Mouse (Mus musculus): ENCODE measurements at regions not wholly inside any gene's neighbourhood (a gene's known extent, or its start where the extent isn't known, plus 50 kb on each side); places are given as distances from the start of the nearest gene placed in this dataset.

DNA sequence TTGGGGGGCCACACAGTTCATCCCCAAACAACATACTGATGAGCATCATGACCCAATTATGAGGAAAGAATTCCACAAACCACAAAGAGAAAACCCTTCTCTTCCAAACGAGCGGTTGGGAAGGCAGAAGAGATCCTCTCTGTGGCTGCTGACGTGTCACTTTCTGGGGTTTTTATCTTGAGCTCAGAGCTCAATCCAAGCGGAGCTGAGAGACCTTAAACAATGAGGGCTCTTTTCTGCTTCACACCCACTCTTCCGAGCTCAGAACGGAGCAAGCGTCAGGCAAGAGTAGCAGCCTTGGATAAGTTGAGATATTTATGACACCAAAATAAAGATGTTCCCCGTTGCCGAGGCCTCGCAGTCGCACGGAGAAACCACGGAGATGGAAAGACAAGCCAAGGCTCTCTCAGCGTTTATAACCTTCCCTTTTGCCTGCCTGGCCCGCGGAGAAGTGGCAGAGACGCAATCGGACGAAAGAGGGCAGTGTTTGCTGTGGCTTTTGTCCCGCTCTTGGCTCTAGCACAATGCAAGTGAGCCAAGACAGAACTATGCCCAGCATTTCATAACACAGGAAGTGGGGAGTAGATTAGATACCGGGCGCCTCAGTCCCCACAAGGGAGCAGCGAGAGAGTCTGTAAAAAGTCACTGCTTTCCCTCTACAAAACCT lies 100.7 kb downstream of the Chic2 start:
- peak; percentile 38 for DNase-seq (ENCODE audit: low read depth)

DNA sequence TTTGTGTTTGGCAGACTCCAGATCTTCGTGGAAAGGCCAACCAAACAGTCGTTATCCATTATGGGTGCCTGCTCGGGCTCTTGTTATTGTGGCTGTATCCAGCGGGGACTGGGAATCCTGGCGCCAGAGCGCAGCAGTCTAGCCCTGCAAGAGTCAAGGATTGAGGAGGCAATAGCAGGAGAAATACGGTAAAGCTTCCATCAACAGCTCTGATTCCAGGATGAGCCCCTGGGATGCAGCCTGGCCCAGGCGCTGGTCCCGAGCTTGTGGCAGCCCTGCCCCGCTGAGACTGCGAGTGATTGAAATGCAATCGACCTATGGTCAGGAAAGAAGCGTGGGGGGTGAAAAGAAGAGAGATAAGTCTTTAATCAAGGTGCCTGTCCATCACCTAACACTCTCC lies 103.1 kb downstream of the Chic2 start:
- no peak for DNase-seq (ENCODE audit: low read depth)

DNA sequence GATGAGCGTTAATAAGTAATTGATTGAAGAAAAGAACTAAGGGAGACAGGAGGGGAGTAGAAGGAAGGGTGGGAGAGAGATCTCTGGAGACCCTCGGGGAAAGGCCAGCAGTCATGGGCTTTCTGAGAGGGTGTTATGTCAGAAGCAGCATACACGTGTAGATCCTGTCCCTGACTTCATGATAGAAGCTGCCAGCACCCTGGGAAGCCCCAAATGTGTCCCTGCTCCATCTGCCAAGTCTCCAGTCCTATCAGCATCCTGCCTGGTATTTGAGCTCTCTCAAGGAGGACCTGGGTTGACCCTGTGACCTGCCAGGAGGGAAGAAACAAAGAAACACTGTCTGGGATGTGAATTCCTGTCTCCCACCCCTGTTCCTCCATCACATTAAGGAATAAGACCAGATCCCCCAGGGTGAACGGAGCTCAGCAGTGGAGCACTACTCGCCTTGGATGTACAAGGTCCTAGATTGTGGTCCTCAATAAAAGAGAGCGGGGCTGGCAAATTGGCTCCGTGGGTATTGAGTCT lies 107.1 kb downstream of the Chic2 start:
- DNase-seq (ENCODE audit: low read depth): no peak

DNA sequence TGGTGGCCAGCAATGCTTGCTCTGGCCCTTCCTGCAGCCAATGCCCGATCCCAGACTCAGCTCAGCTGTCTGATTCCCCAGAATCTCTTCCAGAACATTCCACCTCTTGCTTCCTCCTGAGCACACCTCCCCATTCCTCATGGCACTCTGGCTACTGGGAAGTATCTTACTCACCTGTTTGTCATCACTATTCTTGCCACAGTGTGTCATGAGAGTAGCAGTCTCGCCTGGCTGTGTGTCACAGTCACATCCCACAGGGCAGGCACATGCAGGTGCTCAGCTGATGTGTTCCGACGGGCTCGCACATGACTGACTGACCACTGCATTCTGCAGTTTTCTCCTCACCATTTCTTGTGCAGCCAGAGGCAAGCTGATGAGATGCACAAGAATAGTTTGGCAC lies 108.5 kb downstream of the Chic2 start:
- DNase-seq (ENCODE audit: low read depth): no peak

DNA sequence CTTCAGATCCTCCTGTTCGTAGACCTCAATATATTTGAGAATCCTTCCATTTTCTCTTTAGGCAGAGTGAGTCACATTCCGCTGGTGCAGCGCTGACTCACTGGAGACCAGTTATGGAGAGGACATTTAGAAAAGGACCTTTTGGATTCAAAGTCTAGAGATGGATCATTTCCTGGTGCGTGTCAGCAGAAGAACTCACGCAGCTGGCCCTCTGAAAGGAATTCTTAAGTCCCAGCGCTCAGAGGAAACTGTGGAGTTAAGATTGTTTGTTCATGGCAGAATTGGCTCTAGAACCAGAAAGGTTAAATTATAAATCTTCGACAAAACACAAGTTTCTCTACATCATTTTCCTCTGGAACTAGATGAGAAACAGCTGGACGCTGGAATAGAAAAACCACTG lies 108.9 kb downstream of the Chic2 start:
- DNase-seq (ENCODE audit: low read depth): no peak

DNA sequence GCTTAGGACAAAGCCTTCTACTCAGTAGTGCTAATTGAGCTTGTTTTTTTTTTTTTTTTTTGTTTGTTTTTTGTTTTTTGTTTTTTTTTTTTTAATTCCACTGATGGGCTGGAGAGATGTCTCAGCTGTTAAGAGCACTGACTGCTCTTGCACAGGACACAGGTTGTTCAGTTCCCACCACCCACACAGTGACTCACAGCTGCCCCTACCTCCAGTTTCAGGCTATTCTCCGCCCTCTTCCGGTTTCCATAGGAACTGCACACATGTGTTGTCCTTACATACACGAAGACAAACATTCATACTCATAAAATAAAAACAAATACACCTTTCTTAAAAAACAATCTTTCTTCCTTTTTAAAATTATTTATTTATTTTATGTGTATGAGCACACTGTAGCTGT lies 111.3 kb downstream of the Chic2 start:
- DNase-seq (ENCODE audit: low read depth): no peak

DNA sequence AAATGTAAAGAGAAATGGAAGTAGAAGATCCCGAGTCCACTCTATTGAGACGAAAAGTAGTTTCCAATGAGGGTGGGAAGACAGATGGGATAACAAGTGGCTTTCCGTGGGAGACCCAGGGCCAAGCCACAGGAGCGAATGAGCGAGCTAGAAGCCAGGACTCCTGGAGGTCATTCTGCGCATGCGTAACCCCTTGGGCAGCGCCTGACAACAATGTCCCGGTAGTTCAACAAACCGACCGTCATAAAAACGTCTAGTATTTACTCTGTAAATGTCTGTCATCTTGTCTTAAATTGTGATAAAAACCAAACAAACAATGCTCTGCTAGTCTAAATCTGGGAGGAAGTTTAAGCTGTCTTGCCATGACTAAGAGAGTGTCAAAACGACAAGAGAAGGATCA lies 112.4 kb downstream of the Chic2 start:
- DNase-seq (ENCODE audit: low read depth): no peak

DNA sequence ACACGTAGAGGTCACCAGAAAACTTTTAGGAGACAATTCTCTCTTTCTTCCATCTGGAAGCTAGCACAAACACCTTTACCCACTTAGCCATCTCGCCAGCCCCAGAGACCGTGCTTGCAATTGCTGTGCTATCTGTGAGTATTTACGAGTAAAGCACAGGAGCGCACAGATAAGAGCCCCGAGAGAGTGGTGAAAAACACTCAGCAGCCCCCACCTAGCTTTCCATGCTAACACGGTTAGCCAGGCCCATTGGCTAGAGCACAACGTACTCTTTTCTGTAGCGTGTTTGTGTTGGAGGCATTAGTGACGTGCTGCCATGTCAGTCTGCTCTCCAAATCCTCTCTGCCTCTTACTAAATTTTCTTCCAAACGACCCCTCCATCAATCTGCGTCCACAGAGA lies 112.8 kb downstream of the Chic2 start:
- no peak for DNase-seq (ENCODE audit: low read depth)

DNA sequence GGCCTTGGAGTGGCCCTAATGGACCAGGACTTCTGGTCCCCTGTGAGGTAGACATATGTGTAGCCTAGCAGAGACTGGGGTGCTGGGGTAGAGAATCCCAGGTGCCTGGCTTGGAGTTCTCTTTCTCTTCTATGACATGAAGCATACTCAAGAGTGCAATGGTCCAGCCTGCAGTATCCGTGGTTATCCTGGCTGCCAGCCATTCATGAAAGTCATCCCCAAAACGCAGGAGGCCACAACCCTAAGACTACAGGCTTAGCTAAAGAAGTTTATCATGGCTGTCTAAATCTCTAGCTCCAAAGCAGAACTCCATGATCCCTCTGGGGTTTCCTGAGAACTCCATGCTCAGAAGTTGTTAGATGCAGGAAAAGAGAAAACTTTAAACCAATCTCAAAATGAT lies 117.0 kb downstream of the Chic2 start:
- no peak for DNase-seq (ENCODE audit: low read depth)

DNA sequence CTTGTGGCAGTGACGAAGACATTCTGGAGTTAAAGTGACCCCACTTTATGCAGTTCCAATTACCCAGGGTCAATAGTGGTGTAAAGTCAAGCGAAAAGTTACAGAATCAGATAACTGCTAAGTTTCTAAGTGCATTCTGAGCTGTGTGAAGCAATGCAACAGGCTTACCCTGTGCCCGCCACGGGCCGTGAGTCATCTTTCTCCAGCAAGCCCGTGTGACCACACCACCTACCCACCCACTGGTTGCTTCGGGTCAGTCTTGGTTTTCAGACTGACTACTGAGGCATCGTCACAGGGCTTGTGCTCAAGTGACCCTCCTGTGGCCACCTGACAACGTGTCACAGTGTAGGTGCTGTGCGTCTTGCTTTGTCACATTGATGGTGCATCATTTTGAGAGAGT lies 118.8 kb downstream of the Chic2 start:
- DNase-seq (ENCODE audit: low read depth): no peak

DNA sequence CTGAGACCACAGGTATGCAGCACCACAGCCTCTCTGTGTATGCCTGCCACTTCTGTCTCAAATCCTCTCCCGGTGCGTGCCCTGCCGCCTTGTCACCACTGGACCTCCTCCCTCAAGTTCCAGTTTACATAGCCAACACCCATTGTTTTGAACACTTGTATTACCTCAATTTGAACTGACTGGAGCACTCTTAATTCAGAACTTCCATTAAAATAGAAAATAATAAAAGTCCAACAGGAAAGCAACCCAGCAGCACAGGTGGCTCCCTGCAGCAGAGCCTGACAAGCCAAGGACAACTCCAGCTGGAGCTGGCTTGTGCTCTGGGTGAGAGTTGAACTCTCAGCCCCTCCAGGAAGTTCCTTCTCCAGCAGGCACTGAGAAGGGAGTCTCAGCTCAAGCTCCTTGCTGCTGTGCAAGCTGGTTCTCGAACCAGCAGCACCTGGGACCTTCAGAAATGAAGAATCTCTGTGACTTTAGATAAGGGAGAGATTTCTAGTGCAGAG lies 120.5 kb downstream of the Chic2 start:
- DNase-seq (ENCODE audit: low read depth): no peak

DNA sequence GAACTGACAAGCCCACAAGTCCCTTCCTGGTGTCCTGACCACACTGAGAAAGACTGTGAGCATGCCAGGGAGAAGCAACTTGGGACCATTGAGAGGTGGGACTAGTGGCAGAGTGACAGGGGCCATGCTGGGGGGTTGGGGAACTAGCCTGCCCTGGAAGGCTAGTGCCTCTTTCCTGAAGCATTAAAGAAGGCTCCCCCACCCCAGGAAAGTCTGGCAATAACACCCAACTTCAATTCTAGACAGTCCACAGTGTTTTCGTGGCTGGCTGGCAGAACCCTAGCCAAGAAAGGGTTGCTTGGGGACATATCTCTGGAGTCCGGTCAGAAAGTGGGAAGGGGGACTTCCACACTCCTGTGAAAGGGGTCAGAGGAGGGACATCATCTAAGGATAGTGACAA lies 121.2 kb downstream of the Chic2 start:
- DNase-seq (ENCODE audit: low read depth): no peak

DNA sequence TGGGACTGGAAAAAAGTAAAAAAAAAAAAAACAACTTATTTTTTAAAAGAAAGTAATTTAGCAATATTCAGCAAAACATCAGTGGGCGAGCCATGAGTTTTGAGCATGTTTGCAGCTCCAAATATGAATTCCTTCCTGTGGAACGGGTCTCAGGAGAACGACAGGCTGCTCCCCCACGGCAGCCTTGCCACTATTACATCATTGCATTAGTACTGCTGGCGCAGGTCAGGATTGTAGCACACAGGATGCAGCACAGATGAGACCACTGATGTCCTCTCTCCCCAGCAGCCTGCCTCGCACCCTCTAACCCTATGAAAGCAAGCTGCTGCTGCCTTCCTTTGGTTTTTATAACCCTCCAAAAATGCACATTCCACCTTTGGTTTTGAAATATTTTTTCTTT lies 121.7 kb downstream of the Chic2 start:
- no peak for DNase-seq (ENCODE audit: low read depth)

DNA sequence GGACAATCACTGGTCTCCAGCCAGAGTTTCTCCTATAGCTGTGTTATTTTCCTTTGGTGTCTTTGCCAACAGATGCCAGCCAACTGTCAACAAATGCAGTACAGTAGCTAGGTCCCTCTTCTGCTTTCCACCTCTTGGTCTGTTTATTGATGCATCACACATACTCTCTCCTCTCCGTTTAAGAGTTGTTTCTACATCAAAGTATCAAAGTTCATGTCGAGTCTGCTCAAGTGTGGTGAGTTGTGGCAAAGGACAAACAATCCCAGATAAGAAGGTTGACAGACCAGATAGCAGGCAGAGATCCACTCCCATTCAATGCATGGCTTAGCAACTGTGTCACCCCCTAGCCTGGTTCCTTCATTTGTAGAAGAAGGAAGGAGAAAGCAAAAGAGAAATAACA lies 123.6 kb downstream of the Chic2 start:
- DNase-seq (ENCODE audit: low read depth): no peak

DNA sequence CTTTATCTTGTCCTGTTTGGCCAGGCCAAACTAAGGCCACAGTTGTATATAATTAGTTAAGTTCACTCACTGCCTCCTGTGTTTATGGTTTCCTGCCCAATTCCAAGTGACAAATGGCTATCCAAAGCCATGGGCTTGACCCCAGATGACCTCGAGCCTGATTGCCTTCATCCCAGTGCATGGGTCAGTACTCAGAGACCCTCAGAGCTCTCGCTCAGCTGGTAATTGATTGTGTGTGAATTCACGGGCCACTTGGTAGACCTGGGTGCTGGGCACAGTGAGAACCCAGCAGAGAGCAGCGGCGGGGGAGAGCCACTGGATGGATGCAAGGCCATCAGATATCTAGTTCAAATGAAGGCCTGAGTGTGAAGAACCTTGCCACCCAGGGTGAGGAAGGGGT lies 124.1 kb downstream of the Chic2 start:
- DNase-seq (ENCODE audit: low read depth): no peak

DNA sequence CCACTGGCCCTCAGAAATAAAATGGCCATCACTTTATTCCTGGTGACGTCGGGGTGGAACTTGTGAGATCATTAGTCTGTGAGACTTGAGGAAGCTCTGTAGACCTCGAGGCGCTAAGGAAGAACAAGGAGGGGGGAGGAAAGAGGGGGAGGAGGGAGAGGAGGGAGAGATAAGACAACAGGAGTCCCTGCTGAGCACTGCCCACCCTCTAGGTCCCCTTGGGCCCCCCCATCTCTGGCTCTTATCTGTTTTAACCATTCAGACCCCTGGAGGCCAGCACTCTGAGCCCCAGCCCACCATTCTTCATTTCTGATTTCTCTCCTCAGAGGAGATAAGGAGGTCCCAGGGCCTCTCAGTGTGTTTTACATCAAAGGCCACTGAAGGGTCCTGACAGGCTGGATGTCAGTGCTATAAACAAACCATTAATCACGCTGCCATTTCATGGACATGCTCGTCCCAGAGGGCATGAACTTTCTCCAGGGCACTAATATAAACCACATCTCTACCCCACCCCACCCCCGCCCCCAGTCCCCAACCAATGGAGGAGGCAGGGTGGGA lies 139.0 kb downstream of the Chic2 start:
- DNase-seq (ENCODE audit: low read depth): no peak

DNA sequence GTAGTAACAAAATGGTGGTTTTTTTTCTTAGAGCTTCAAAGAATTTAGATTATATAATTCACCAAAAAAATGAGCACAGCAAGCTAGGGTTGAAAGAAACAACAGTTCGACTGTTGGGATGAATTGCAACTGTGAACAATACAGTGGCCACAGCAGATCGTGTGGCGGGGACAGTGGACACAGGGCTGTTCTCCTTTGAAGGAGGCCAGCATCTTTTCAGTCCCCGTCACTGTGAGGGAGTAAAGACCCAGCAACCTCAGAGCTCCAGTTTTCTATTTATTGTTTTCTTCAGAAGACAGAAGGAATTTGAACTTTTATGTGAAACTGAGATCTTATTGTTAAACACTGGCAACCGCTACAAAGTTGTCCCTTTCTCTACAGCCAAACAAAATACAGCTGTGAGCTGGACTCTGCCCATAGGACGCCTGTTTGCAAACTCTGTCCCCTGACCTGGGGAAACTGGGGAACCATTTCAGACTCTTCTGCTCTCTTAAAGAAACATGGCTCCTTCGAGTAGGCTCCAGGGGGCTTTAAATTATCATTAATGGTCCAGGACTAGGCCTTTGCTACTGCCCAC lies 139.6 kb downstream of the Chic2 start:
- no peak for DNase-seq (ENCODE audit: low read depth)

DNA sequence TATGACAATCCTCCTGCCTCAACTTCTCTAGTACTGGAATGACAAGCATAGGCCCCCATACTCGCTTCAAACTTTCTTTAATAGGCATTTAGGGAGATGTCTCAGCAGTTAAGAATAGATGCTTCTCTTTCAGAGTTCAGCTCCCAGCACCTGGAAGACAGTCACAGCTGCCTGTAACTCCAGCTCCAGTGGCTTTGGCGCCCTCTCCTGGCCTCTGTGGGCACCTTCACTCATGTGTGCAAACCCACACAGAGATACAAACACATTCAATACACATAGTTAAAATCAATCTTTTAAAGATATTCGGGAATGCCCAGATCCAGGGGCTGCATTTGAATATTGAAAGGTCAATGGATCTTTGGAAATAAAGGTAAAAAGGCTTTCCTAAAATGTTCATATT lies 140.2 kb downstream of the Chic2 start:
- no peak for DNase-seq (ENCODE audit: low read depth)

DNA sequence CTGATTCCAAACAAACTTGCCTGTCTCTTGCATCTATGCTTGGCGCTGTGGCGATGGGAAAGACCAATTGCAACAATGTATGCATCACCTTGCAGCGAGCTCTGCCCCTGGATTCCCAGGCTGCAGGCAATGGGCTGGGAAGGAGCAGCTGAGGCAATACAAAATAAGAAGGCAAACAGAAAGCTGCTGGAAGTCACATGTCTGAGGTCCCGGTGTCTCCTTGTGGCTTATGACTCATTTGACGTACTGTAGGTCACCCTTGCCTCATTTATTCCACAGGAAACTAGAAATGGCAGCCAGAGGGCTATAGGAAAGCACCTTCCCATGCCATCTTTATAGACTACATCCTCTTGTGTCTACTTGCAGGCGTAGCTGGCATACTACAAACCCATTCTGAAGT lies 140.9 kb downstream of the Chic2 start:
- no peak for DNase-seq (ENCODE audit: low read depth)

DNA sequence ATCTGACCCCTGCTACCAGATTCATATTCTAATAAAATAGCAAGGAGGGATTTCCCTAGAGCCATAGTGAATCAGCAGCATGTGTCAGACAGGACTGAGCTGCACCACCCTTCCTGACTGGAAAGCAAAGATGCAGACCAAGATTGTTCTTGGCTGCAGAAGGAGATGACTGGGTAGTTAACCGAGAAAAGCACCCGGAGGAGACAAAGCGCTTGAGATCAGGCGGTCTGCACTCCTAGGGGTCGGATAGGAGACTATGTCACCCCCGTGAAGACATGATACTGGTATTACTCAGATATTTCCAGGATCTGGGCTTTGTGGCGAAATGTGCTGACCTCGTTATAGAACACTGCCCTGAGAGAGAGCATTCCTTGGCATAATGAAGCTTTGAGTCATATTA lies 147.4 kb downstream of the Chic2 start:
- no peak for DNase-seq (ENCODE audit: low read depth)

DNA sequence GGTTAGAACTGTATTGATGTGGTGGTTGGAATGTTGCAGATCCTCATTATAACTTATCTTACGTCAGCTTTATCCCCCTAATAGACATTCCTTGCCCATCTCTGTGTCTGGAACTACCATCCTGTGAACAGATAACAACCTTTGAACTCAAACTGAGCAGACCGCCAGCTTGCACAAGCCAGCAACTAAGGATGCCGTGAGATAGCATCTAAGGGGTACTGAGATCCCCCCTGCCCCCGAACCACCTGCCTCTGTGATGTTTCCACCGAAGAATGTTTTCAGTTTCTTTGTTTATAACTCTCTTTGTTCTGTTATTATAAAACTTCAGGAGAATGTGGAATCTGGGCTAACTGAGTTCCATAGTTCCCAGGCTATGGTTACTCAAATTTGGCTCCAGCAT lies 151.3 kb downstream of the Chic2 start:
- no peak for DNase-seq (ENCODE audit: low read depth)

DNA sequence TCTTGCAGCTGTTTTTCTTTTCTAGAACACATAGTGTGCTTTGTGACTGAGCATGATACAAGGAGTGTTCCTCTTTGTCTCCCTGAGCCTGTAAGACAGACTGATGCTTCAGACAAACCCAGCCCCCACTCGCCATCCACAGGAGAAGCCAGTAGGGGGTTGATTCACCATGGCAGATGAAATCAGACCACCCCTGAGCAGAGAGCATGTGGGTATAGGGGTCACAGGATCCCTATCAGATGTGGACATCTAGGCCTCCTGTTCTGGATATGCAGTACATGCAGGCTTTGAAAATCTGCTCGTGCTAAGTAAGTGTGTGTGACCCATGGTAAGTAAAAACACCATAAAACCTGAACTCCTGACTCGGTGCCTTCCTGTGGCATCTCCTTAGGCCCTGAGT lies 153.0 kb downstream of the Chic2 start:
- DNase-seq (ENCODE audit: low read depth): no peak

DNA sequence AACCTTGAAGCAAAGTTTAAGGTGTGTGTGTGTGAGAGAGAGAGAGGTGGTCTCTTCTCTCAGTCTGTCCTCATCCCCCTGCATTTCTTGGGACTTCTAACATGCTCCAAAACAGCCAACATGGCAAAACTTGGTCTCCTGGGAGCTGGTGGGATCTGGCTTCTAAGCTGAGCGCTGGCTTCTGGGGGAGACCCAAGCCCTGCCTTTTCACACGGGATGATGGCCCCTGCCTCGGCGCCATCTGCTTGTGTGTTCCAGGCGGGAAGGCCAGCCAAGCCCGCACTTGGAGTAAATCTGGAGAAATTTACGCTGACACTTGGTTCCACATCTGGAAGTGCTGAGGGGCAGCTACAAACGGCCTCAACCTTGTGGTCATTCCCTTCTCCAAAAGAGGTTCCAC lies 155.6 kb downstream of the Chic2 start:
- DNase-seq (ENCODE audit: low read depth): no peak

DNA sequence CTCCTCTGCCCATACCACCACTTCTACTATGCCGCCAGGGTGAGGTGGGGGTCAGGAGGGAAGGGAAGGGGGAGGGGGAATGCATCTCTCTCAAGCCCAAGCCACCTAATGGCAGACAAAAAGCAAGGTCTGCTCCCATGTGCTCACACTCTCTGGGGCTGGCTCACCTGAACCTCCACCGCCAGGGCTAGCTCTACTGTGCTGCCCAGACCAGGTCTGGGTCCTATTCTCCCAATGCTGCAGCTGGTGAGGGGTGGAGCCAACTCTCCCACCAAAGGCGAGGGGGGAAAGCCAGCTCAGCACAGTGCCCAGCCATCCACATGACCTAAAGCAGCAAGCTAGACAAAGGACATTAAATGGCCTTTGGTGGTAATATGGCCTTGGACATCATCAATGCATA lies 158.6 kb downstream of the Chic2 start:
- no peak for DNase-seq (ENCODE audit: low read depth)
